Mouse (Mus musculus) B cell, adult 2 months (primary cell): ENCODE data around the gene Tex11.
"Not testable (repeated sequence)": the region's sequence is repeated elsewhere in the genome, so short reads cannot be mapped to it uniquely, and the experiment has no call there.

Source experiments
- DNase-seq, 2 experiments: peaks; one replicate each; pipeline ENCODE4 v3.0.0; 2022

Gene Tex11

DNA sequence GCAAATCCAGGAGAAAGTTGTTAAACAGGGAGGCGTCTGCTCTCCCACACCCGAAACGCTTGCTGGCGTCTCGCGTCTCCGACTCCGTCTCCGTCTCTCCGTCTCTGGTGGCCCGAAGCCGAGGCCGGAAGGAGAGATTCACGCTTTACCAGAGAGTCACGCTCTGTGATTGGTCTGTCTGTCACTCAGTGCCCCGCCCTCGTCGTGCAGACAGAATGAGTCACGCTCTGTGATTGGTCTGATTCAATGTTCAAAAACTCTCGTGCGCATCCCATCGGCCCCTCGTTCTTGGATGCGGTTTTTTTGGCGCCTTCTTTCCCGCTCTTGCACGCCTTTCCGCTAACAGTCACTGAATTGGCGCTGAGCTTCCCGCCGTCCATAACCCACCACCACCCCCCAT lies at the start of gene Tex11:
TSS of gene Tex11 (minus strand) at position 127 of the 400 bp plus-strand sequence.
- DNase-seq = no peak

DNA sequence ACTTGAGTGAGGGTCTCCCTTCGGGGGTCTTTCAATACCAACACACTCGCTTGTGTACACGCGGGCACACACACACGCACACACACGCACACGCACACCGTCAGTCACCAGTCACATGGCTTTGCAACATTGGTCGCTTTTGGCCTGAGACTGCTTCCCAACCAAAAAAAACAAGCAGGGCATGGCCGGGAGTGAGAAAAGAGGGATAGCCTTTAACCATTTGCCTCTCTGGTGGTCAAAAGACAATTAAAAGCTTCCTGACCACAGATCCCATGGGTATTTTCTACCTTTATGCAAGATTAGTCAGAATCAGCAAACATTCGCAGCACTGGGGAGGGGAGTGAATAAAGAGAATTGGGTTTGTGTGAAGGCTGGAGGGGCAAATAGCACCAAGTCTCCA lies 26.5 kb upstream of the Tex11 start, which contains the start of gene Slc7a3:
TSS of gene Slc7a3 (minus strand) at position 101 of the 400 bp plus-strand sequence.
- DNase-seq = no peak

DNA sequence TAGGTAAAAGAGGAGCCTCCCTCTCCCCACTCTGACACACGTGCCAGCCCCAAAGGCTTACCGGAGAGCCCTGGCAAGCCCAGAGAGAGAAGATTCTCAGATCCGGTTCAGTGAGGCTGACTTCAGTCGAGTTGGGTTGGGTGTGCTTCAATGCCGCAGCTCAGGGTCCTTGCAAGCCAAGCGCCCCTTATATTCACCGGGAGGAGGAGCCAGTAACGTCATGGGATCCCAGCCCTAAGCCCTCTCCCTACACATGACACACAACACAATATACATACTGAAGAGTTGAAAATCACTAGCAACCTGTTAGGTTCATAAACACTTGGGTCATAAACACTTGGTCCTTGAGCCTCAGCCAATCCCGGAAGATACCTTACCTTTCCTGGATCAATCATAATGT lies 25.7 kb upstream of the Tex11 start:
- not testable (repeated sequence) for DNase-seq

DNA sequence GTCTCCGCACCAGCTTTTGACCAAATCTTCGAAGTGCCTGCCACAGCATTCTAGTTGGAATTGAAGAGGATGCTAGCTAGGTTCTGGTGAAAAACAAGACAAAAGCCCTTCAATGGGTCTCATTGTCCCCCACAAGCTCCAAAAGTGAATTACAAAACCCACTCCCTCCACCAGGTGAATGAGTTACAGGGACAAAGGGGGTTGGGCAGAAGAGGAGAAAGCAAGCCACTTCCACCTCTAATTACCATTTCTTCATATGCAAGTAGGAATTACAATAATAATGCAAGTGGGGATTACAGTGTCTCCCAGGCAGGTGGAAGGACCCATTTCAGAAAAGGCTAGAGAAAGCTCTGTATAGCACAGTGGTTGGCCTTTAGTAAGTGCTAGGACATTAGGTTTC lies 24.7 kb upstream of the Tex11 start:
- no peak for DNase-seq

DNA sequence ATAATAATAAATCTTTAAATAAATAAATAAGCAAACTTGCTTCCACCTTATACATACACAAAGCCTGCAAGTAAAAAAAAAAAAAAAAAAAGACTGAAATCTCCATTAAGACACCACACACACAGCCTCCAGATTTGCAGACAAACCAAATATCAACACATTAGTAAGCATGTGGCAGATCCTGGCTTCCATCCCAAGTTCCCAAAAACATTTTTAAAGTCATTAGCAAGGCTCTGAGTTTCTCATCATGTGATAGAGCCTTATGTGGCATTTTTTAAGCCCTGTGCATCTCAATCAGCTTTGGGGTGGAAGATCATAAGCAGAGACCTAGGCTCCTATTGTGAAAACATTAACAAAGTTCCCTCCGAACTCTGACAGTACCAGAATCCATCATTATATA lies 5.8 kb upstream of the Tex11 start:
- no peak for DNase-seq

DNA sequence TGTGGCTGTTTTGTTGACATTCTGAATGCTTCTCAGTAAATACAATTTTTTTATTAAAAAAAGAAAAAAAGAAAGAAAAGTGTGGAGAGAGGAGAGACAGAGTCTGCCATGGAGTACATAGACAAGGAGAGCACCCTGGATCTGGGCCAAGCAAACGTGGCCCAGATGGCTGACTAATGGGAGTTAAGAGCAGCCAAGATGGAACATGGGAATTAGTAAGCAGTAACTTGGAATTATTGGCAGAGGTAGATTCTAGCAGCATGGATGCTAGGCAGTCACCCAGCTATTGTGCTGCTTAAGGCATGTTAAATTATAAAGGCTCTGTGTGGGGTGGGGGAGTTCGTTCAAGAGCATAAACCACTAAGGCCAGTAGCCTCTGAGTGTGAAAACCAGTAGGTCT lies 4.0 kb upstream of the Tex11 start:
- no peak for DNase-seq

DNA sequence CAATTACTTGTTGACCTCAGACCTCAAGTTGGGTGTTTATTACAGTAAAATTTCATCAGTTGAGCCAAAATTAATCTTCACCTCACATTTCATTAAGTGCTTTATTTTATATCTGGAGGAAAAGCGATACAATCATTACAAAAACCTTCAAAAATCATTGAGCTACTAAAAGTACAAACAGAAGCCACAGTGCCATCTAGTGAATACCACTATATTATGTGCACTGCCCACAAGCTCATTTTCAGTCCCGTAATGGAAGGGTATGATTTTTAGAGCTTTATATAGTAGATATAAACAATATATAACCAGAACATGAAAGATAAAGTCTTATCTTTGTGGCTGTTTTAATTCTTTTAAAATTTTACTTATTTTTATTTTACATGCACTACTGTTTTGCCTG lies 115.8 kb downstream of the Tex11 start:
- DNase-seq = no peak

DNA sequence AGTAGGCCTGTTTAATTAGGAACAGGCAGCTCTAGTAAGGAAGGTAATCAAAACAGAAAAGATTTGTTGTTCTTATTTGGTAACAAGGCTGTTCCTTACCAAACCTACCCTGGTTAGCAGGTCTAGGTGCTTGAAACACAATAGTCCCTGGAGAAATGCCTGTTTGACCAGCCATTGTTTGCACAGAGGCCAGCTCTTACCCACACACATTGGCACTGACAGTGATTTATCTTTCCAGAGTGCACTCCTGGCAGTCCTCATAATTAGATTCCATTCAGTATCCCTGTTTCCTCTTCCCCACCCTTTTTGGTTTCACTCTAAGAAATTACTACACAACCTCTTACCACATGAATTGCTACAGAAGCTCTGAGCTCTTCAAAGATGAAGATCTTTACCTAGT lies 220.3 kb downstream of the Tex11 start:
- no peak for DNase-seq

DNA sequence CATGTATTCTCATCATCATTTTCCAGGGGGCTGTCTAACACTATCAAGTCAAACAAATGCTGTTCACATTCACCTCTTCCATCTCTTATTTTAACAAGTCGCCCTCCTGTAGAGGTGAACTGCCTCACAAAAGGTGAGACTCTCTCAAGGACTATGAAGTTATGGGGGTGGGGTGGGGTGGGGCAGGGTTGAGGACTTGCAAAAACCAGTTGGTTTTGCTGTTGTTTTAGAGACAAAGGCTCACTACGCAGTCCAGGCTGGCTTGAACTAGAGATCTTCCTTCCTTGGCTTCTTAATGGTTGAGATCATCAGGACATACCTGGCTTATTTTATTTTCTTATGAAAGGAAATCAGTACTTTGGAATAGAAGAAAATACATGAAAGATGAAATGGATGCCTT lies 226.7 kb downstream of the Tex11 start:
- no peak for DNase-seq

DNA sequence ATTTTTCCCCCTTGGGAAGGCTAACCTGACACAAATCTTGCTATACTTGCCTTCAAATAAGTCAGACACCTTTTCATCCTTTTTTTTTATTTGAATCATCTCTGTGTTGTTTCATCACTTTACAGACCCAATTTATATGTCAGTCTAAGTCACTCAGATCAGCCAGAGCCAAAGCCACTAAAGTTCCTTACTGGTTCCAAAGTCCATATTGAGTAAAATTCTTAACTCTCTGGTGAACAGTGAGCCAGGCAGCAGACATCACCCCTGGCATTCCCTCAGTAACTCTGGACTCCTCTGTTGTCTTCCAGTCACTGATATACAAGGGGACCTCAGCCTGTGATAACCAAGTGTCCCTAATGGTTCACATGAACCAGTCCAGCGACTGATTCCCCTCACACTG lies 233.9 kb downstream of the Tex11 start:
- DNase-seq = no peak

DNA sequence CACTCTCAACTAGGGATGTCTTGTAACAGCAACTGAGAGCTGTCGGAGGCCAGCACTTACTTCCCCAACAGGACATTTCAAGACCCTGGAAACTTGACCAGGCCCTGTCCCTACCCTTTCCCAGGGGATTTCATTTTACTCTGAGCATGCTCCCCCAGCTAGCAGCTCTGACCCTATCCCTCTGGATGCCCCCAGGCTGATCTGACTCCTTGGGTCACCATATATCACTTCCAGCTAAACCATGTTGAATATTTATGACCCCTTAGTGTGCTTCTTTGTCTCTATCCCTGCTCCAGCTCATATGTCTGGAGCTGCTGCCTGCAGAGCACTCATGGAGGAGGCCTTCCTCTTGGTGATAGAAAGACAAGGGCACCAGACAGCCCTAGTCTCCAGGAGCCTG lies 238.3 kb downstream of the Tex11 start:
- DNase-seq = no peak

DNA sequence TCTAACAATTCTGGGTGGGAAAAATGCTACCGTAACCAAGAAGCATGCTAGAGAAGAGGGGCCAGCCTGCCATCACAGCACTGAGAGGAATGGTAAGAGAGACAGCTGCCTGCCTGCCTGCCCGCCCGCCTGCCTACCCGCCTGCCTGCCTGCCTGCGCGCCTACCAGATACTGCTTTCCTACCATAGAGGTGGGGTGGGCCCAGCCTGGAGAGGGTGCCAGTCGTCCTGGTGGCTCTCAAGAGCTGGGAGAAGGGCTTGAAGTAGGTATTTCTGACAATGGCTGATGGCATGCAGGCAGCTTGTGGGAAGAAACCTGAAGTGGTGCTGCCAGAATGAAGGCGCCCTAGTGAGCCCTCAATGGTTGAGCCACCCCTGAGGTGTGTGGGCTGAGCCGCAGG lies 240.8 kb downstream of the Tex11 start:
- peak in 1 of 2 experiments; percentile 1 for DNase-seq

DNA sequence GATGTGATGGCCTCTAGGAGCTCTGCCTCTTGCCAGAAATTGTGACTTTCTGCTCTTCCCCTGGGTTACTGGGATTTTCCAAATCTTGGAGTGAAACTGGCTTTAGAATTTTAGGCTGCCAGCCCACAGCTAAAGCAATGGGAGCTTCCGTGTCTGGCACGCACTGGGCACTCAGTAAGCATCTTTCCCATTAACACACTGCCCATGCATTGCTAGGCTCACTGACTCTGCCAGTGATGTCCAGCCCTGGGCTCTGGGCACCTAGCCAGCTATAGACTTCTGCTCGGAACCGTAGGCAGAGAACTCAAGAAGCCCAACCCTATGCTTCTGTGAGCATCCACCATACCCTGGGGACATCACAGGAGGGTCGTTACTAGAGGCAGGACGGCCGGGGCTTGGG lies 243.7 kb downstream of the Tex11 start:
- DNase-seq = no peak

DNA sequence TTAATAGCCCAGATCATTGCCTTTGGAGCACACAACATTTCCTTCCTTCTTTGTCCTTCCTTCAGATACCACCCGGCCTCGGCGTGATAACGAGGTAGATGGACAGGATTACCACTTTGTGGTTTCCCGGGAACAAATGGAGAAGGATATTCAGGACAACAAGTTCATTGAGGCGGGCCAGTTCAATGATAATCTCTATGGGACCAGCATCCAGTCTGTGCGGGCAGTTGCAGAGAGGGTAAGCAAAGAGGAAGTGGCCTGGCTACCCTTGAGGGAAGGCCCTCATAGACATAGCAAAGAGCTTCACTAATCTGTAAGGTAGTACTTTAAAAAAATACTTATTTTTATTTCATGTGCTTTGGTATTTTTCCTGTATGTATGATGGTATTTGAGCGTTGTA lies 245.3 kb downstream of the Tex11 start:
- DNase-seq = no peak

DNA sequence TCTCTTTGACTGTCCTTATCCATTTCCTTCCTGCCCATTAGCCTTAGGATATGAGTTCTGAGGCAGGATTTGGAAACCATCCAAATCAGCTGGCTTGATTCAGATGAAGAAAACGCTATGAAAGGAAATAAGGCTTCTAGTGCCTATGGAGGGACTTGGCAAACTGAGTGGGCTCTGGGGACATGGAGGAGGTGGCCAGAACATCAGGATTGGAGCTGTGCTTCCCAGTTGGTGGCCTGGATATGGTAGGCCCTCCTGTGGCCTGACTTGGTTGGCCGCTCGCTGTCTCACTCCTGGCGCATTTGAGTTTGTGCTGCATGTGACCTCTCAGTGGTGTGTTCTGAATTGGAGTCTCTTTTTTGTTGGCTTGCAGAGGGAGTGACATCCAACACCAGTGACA lies 248.3 kb downstream of the Tex11 start:
- no peak for DNase-seq

DNA sequence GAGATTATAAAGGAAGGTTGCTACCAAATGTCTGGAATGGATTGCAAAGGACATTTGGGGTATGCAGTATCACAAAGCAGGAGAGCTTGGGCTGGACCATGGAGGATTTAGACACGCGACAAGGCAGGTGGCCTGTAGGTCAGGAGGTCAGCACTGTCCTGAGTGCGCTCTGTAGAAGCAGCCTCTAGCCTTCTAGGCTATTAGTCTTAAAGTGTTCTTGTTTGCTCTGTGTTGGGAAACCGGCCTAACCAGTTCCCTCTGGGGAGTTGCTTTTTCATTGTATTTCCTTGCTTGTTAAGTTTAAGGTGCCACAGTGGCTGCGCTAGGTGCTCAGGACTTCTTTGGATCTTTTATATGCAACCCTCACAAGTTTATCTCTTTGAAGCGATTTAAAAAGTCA lies 257.4 kb downstream of the Tex11 start:
- no peak for DNase-seq

DNA sequence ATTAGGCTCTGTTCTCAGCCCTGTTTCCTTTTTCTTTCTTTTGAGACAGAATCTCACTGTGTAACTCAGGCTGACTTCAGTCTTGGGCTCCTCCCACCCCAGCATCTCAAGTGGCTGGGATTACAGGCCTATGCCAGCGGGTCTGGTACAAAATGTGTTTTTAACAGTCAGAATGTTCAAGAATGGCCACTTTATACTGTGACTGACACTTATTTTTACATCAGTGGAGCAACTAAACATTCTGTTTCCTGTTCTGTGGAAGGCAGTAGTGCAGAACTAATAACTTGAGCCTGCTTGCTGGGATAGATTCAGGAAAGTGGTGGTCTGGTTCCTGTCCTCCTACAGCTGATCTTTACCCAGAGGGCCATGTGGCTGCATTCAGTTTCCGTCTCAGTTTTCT lies 258.8 kb downstream of the Tex11 start:
- DNase-seq = no peak

DNA sequence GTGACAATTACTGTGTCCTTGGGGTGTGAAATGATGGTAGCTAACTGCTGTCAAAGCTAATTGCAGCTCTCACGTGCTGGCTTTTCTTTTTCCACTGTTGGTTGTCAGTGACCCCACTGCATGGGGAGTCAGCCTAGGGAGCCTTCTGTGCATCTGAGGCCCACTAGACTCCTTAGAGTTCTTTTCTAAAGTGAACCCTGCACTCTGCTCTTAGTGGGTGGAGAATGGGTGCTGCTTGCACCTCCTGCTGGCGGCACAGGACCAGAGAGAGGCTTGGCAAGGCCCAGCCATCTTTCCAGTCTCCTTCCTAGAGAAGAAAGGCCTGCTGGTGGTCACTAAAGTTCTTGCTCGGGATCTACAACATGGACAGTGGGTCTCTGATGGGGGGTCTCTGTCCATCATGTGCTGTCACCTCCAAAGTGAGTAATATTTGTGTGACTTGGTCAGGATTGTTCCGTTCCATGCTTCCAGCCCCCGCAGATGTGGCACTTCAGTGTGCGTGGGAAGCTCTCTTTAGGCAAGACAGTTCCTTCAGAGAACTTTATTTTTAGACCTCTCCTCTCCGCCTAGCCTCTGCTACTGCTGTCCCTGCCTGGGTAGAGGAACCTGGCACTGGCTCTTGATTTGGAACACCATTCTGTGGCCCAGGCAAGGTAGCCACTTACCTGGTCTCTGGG lies 261.5 kb downstream of the Tex11 start:
- no peak for DNase-seq

DNA sequence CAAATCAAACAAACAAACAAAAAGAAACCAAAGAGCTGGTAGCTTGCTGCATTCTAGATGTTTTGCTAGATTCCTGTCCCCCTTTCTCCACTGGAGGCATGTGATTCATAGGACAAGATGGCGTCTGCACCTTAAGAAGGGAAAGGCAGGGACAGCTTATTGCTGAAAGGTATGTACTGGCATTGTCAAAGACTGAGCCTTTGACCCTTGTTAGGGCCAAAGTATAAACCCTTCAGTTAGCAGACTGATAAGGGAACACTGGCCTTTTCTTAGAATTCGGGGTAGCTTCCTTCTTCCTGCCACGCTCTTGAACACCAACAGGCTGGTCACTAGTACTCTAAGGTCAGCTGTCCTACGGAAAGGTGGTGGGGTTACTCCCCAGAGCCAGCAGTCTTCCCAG lies 262.1 kb downstream of the Tex11 start:
- no peak for DNase-seq

DNA sequence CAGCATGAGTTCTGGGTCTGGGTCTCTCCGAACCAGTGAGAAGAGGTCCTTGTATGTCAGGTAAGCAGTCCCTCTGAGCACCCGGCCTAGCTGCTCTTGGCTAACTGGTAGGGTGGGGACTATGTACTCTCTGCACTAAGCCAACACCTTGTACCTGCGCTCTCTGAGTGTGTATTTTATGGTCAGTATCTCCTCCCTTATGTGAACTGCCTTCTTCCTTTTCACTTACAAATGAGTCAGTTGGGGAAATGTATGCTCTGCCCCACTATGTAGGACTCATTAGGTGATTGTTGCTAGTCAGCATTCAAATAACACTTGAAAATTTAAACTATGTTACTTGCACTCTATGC lies 262.8 kb downstream of the Tex11 start:
- DNase-seq = no peak

DNA sequence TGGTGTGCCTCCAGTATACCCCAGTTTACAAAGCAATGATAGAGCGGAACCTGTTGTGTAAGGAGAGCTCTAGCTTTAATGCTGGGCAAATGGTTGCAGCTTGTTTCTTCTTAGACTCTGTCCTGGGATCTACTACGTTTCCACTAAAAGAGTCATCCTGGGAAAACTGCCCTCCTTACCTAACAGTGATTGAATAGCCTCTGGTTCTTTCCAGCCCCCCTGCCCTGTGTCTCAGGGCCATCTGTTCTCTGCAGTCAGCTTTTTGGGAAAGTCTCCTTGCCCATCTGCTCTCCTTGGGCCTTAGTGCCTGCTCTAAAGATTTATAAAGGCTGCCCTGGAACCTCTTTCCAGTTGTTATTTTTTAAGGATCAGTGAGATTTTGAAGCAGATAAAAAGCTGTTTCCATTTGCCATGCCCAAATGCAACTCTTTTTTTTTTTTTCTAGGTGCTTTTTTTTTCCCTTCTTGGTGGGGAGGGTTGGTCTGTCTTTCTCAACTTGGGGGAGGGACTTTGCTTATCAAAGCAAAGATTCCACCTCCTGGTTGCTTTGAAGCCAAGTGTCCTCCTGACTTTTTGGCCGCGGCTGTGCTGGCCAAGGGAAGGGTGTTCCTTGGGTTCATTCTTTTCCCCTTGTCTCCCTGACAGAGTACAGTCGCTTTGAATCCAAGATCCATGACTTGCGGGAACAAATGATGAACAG lies 263.3 kb downstream of the Tex11 start:
- no peak for DNase-seq

DNA sequence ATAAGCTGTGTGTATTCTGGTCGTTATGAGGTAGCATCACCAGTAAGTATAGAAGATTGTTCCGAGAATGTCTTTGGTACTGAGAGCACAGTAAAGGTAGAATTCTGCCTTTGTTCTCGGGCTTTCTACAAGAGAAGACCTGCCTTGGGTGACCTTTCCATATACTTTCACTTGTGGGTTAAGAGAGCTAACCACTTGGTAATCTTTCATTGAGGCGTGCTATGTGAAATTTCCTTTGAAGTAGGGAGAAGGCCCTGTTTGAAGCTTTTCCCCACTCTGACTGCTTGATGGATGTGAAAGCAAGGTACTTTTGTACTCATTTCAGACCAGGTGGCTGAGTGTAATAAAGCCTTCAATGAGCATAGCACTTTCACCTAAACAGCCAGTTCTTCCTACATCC lies 270.1 kb downstream of the Tex11 start:
- DNase-seq = no peak
